Mouse (Mus musculus) ES-E14 (cell line): Measurements from ENCODE around the gene Papolb. TPM values are rescaled to one million over a fixed set of nuclear protein-coding genes. Genes with fewer than 3 reads are reported as not detected.
A peak's percentile ranks its signal among the peaks of the same experiment; 100 is the strongest.

Experiments
- DNase-seq: peaks from one replicate; pipeline ENCODE4 v3.0.0-alpha.2; 2013; ENCODE audit warnings: low read depth, low spot score
- H3K27ac ChIP-seq: 2 replicates; pipeline ENCODE4 v1.5.1; 2012; ENCODE audit warnings: low read depth, mild to moderate bottlenecking, low read length, moderate library complexity, mixed read lengths; ENCODE audit not compliant: poor library complexity, insufficient read depth, severe bottlenecking
- H3K36me3 ChIP-seq: 2 replicates; pipeline ENCODE4 v1.6.1; 2012; ENCODE audit warnings: mild to moderate bottlenecking, low read length, moderate library complexity, mixed read lengths; ENCODE audit not compliant: control insufficient read depth, poor library complexity, insufficient read depth, severe bottlenecking
- H3K4me1 ChIP-seq, 2 experiments: fragments of 150-350 bp in 1 of 2; sonication (generic) in 1 of 2; 2 replicates each; pipeline ENCODE4 v1.6.1; 2012; ENCODE audit warnings: low read length in 2 of 2, mild to moderate bottlenecking in 1 of 2, mixed read lengths in 1 of 2; ENCODE audit not compliant: control insufficient read depth in 2 of 2, insufficient read depth in 2 of 2, poor library complexity in 1 of 2
- H3K4me3 ChIP-seq, 2 experiments: fragments of 150-350 bp in 1 of 2; sonication (generic) in 1 of 2; 2 replicates each; pipeline ENCODE4 v1.5.1; 2012; ENCODE audit warnings: low read length in 2 of 2, low read depth in 1 of 2, mild to moderate bottlenecking in 1 of 2, mixed read lengths in 1 of 2; ENCODE audit not compliant: insufficient read depth in 1 of 2, poor library complexity in 1 of 2, severe bottlenecking in 1 of 2
- H3K9ac ChIP-seq: 2 replicates; pipeline ENCODE4 v1.6.1; 2012; ENCODE audit warnings: low read depth, mild to moderate bottlenecking, low read length, mixed read lengths; ENCODE audit not compliant: poor library complexity, insufficient read depth, severe bottlenecking
- H3K9me3 ChIP-seq: fragments of 150-350 bp; sonication (generic); 2 replicates; pipeline ENCODE4 v1.6.1; 2012; ENCODE audit warnings: low read depth, mild to moderate bottlenecking, low read length; ENCODE audit not compliant: control insufficient read depth, insufficient read depth
- CHD2 ChIP-seq: IDR thresholded peaks from 2 replicates; pipeline ENCODE4 v1.6.1; 2014; ENCODE audit warnings: mild to moderate bottlenecking, low read depth, low read length, inconsistent platforms
- HCFC1 ChIP-seq: IDR thresholded peaks from 2 replicates; pipeline ENCODE4 v1.6.1; 2012; ENCODE audit warnings: low read length, inconsistent platforms, borderline replicate concordance; ENCODE audit not compliant: insufficient read depth
- MAFK ChIP-seq: IDR thresholded peaks from 2 replicates; pipeline ENCODE4 v1.6.1; 2014; ENCODE audit warnings: mild to moderate bottlenecking, low read depth, low read length, inconsistent platforms; ENCODE audit not compliant: insufficient read depth
- ZC3H11A ChIP-seq: IDR thresholded peaks from 2 replicates; pipeline ENCODE4 v1.6.1; 2012; ENCODE audit warnings: low read depth, mild to moderate bottlenecking, inconsistent platforms, low read length, borderline replicate concordance
- ZNF384 ChIP-seq: IDR thresholded peaks from 2 replicates; pipeline ENCODE4 v1.6.1; 2012; ENCODE audit warnings: low read depth, low read length, inconsistent platforms
- in situ Hi-C, 2 experiments: fragments of 600-800 bp; cut with MboI; formaldehyde crosslinking; loops; one replicate each; pipeline ENCODE4 v1.15.1; 2025; ENCODE audit warnings: low sequenced_read_pairs in 2 of 2, inconsistent platforms in 1 of 2; ENCODE audit not compliant: unreplicated experiment in 2 of 2
- total RNA-seq: library from RNA; depleted of rRNA; stranded (reverse); fragments of 300-350 nt; gene quantifications from 2 replicates; pipeline ENCODE4 v1.2.3, GENCODE M21; 2012

The Papolb gene
- total RNA-seq, 1 experiment: 3.5 TPM

- in situ Hi-C loops: loop anchor here in 1 of 2 experiments (5.0 kb wide), 1 partner anchor 44 kb away; no protein-coding TSS in a partner anchor
- Histone ChIP-seq H3K4me1 (peaks cover 15 to 38% of the 10 kb centered on the region in 2 experiments), H3K9me3 (no peaks in the 10 kb centered on the region), H3K4me3 (no peak overlapping the region), H3K27ac (peak overlapping the region; percentile 91), H3K36me3 (peaks cover 7% of the 10 kb centered on the region), H3K9ac (no peak overlapping the region)
- DNase-seq: peak; percentile 61
- TF ChIP-seq ZNF384: no peak
- no peak for TF ChIP-seq ZC3H11A
- no peak for TF ChIP-seq MAFK
- no peak for TF ChIP-seq HCFC1
- no peak for TF ChIP-seq CHD2
Measured at GRCm38 (mm10) chr5:142546344-142546743, 16.5 kb upstream of the Papolb start.

- Histone ChIP-seq H3K27ac (peak overlapping the region; percentile 91), H3K36me3 (peaks cover 7% of the 10 kb centered on the region), H3K9ac (no peak overlapping the region), H3K4me1 (peaks cover 15 to 38% of the 10 kb centered on the region in 2 experiments), H3K4me3 (no peak overlapping the region), H3K9me3 (no peaks in the 10 kb centered on the region)
- in situ Hi-C loops: loop anchor here in 1 of 2 experiments (5.0 kb wide), 1 partner anchor 43 kb away; no protein-coding TSS in a partner anchor
- no peak for TF ChIP-seq CHD2
- TF ChIP-seq ZNF384: no peak
- TF ChIP-seq MAFK: no peak
- no peak for TF ChIP-seq ZC3H11A
- no peak for TF ChIP-seq HCFC1
- no peak for DNase-seq
Measured at GRCm38 (mm10) chr5:142545014-142545795, 15.3 kb upstream of the Papolb start.

- in situ Hi-C loops: no loop called here
- no peak overlapping the region for H3K27ac ChIP-seq
- H3K9ac ChIP-seq: no peak overlapping the region
- H3K36me3 ChIP-seq: peaks cover 2% of the 10 kb centered on the region; the same call in 1 of the 2 replicates
- no peak overlapping the region for H3K4me3 ChIP-seq
- DNase-seq: no peak
- H3K4me1 ChIP-seq: no peaks in the 10 kb centered on the region; a peak in 1 of 4 replicates
- no peaks in the 10 kb centered on the region for H3K9me3 ChIP-seq
- TF ChIP-seq ZNF384: no peak
- no peak for TF ChIP-seq ZC3H11A
- TF ChIP-seq HCFC1: no peak
- no peak for TF ChIP-seq MAFK
- TF ChIP-seq CHD2: no peak
Measured at GRCm38 (mm10) chr5:142537286-142537685, 7.4 kb upstream of the Papolb start.

- H3K27ac ChIP-seq: no peak overlapping the region
- no peaks in the 10 kb centered on the region for H3K9me3 ChIP-seq
- no peak for TF ChIP-seq ZC3H11A
- TF ChIP-seq ZNF384: no peak
- no peak for TF ChIP-seq HCFC1
- TF ChIP-seq MAFK: no peak
- TF ChIP-seq CHD2: no peak
- no peak for DNase-seq
- no peak overlapping the region for H3K4me3 ChIP-seq
- in situ Hi-C loops: no loop called here
- H3K36me3 ChIP-seq: peaks cover 2% of the 10 kb centered on the region; the same call in 1 of the 2 replicates
- H3K9ac ChIP-seq: no peak overlapping the region
- H3K4me1 ChIP-seq: no peaks in the 10 kb centered on the region; a peak in 1 of 4 replicates
Measured at GRCm38 (mm10) chr5:142535388-142535787, 5.5 kb upstream of the Papolb start.
